Mouse (Mus musculus): ENCODE measurements around the gene Itga4.

GRCm38 (mm10) chr2:79256376-79256775 is 1.1 kb downstream of the Itga4 start:
- TF ChIP-seq CTCF (IDR thresholded peaks at IDR 0.05; ENCODE audit: low read depth), result no peak
- no peak for TF ChIP-seq EP300 (IDR thresholded peaks at IDR 0.05; ENCODE audit: low read depth)
